In the genomic region with DNA sequence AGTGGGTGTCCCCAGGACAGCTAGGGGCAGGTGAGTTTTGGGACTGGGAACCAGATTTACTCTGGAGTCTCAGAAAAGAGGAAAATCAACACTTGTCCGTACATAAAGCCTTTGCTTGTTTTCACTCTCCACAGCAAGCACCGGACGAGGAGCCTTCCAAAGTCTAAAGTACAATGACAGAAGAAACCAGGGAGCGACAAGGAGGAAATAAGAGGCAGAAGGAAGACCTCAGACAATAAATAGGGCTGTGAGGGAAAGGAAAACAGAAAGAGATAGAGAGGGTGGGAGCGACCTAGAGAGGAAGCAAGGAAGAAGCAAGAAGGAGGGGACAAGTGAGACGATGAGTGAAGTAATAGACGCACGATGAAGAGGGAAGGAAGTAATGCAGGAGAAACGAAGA, we compare ENCODE assay signal across 8 mouse cellular contexts. TPM values are rescaled to one million over a fixed set of nuclear protein-coding genes. Genes with fewer than 3 reads are reported as not detected.
DNase-seq lines count a peak whose midpoint lies in the region; ATAC-seq and TF ChIP-seq lines count a peak whose summit lies in the region.

No protein-coding gene starts in this region.

- no peaks in the 10 kb centered on the region for H3K36me3 ChIP-seq in liver, adult 2 months (ENCODE audit: control insufficient read depth, insufficient read depth, low read length)
- H3K36me3 ChIP-seq in neural tube, embryonic 12.5 days = peaks cover 2% of the 10 kb centered on the region; the same call in 1 of the 2 replicates

- DNase-seq in liver, adult 2 months (ENCODE audit: extremely low read depth, low read depth, low spot score) = peak; percentile 20
- no peak for DNase-seq in liver
- peak; percentile 54 to 55 for DNase-seq in kidney, postnatal 36 days
- DNase-seq in cerebellum, adult 11-12 months = no peak
- DNase-seq in cerebellum, adult 11 months = no peak
- DNase-seq in urinary bladder, postnatal 14 days (ENCODE audit: low spot score) = no peak

- peaks cover 5% of the 10 kb centered on the region for H3K4me1 ChIP-seq in liver, adult 2 months (ENCODE audit: control insufficient read depth, insufficient read depth, low read length)
- H3K4me1 ChIP-seq in neural tube, embryonic 12.5 days = peaks cover 20% of the 10 kb centered on the region

- H3K79me2 ChIP-seq in liver, adult 2 months (ENCODE audit: control insufficient read depth, insufficient read depth, low read length) = peaks cover 8% of the 10 kb centered on the region; the same call in 1 of the 2 replicates

- H3K27me3 ChIP-seq in liver, adult 2 months (ENCODE audit: control insufficient read depth, insufficient read depth, low read length) = no peaks in the 10 kb centered on the region
- 0 out of 2 replicates have a peak, but pooled peaks cover 2% of the 10 kb centered on the region for H3K27me3 ChIP-seq in neural tube, embryonic 12.5 days (replicated peaks)

- no peak for TF ChIP-seq POLR2A in liver, adult 2 months (IDR thresholded peaks at IDR 0.05; ENCODE audit: extremely low read depth, insufficient read depth, low read length)

- H3K27ac ChIP-seq in liver, adult 2 months (replicated peaks; ENCODE audit: insufficient read depth, low read depth, low read length) = no peak overlapping the region
- H3K27ac ChIP-seq in neural tube, embryonic 12.5 days = no peak overlapping the region

- 37% methylated on average over 9 of the region's 9 CpGs for WGBS in liver, adult 2 months
- WGBS in neural tube, embryonic 12.5 days = 56% methylated on average over 9 of the region's 9 CpGs

- no peaks in the 10 kb centered on the region for H3K9me3 ChIP-seq in neural tube, embryonic 12.5 days

- TF ChIP-seq CTCF in liver, adult 2 months (IDR thresholded peaks at IDR 0.05; ENCODE audit: low read depth, low read length) = no peak

- H3K4me2 ChIP-seq in neural tube, embryonic 12.5 days (replicated peaks) = peak overlapping the region; percentile 95

- peak overlapping the region; percentile 1; the same call in 1 of the 2 replicates for H3K9ac ChIP-seq in liver, adult 2 months (ENCODE audit: low read depth, low read length)
- H3K9ac ChIP-seq in neural tube, embryonic 12.5 days = peak overlapping the region; percentile 86

- peak overlapping the region; percentile 75; the same call in 1 of the 2 replicates for H3K4me3 ChIP-seq in liver, adult 2 months (ENCODE audit: insufficient read depth, low read depth, low read length)
- peak overlapping the region; percentile 67 for H3K4me3 ChIP-seq in neural tube, embryonic 12.5 days

- ATAC-seq in granulocyte monocyte progenitor cell, adult 5-6 weeks (replicated peaks; ENCODE audit: poor library complexity, severe bottlenecking) = peak; percentile 20
- ATAC-seq in neural tube, embryonic 12.5 days (ENCODE audit: low FRiP score, low read depth) = peak; percentile 29

RNA-seq across cellular contexts. Expression of a gene that starts 0.5 kb away (rescaled TPM):
- total RNA-seq in liver, adult 2 months (2014; rRNA removed) = 9.7 and 10.2 TPM in 2 replicates
- polyA plus RNA-seq in liver, adult 2 months (2012; rRNA removed) = 25.5 and 28.2 TPM in 2 replicates
- 16.7 and 20.1 TPM in 2 replicates for total RNA-seq in granulocyte monocyte progenitor cell, adult 5-6 weeks (2014; fragmentation: Nextera tagmentation)
- total RNA-seq in granulocyte monocyte progenitor cell, adult 5-6 weeks (2017) = 13.2 and 24.6 TPM in 2 replicates
- polyA plus RNA-seq in neural tube, embryonic 12.5 days (2016; fragmentation: Nextera tagmentation; extraction: Ambion mirVana) = 63.6 and 66.6 TPM in 2 replicates

RNA-seq across cellular contexts. Expression of a gene that starts 26.2 kb away (rescaled TPM):
- 14.8 and 23.4 TPM in 2 replicates for total RNA-seq in liver, adult 2 months (2014; rRNA removed)
- polyA plus RNA-seq in liver, adult 2 months (2012; rRNA removed) = 32.6 and 49.7 TPM in 2 replicates
- total RNA-seq in granulocyte monocyte progenitor cell, adult 5-6 weeks (2014; fragmentation: Nextera tagmentation) = 59.4 and 61.7 TPM in 2 replicates
- total RNA-seq in granulocyte monocyte progenitor cell, adult 5-6 weeks (2017) = 21.3 and 23.7 TPM in 2 replicates
- 46.7 and 50.3 TPM in 2 replicates for polyA plus RNA-seq in neural tube, embryonic 12.5 days (2016; fragmentation: Nextera tagmentation; extraction: Ambion mirVana)

RNA-seq across cellular contexts. Expression of a gene that starts 38.2 kb away (rescaled TPM):
- 1.8 and 2.3 TPM in 2 replicates for total RNA-seq in liver, adult 2 months (2014; rRNA removed)
- 6.2 and 7.7 TPM in 2 replicates for polyA plus RNA-seq in liver, adult 2 months (2012; rRNA removed)
- total RNA-seq in granulocyte monocyte progenitor cell, adult 5-6 weeks (2014; fragmentation: Nextera tagmentation) = 1.1 TPM in 1 of 2 replicates, not detected in the other
- not detected in 2 replicates for total RNA-seq in granulocyte monocyte progenitor cell, adult 5-6 weeks (2017)
- 13.5 and 13.9 TPM in 2 replicates for polyA plus RNA-seq in neural tube, embryonic 12.5 days (2016; fragmentation: Nextera tagmentation; extraction: Ambion mirVana)

Comparison
In these comparisons a context has a peak if more than half of its experiments do, and no peak if none do; other contexts are left out.
1. DNase-seq: peak in liver, adult 2 months (single experiment) and kidney, postnatal 36 days (2 of 2); none in liver (single experiment), cerebellum, adult 11-12 months (single experiment), cerebellum, adult 11 months (single experiment) and urinary bladder, postnatal 14 days (single experiment).